Mouse (Mus musculus) limb, embryonic 14.5 days (tissue): ENCODE measurements around the gene Fuca1. TPM values are rescaled to one million over a fixed set of nuclear protein-coding genes. Genes with fewer than 3 reads are reported as not detected.
"Not testable (repeated sequence)": the region's sequence is repeated elsewhere in the genome, so short reads cannot be mapped to it uniquely, and the experiment has no call there.

Experiments
- ATAC-seq: fragments of 200-750 bp; cut with Nextera tagmentation; 2 replicates; pipeline ENCODE4 v1.8.0; 2017; ENCODE audit warnings: low read depth, moderate number of reproducible peaks, moderate TSS enrichment; ENCODE audit not compliant: low FRiP score
- DNase-seq: peaks from one replicate; pipeline ENCODE4 v3.0.0-alpha.2; 2015; ENCODE audit warnings: low spot score
- H3K27ac ChIP-seq: fragments of 300-500 bp; sonication (generic); replicated peaks from 2 replicates; pipeline ENCODE4 v1.5.1; 2014; ENCODE audit warnings: low read depth, mild to moderate bottlenecking, low read length, moderate library complexity, mixed read lengths
- H3K27me3 ChIP-seq: fragments of 300-500 bp; sonication (generic); 2 replicates; pipeline ENCODE4 v1.6.1; 2014; ENCODE audit warnings: low read length, mixed read lengths; ENCODE audit not compliant: control insufficient read depth, insufficient read depth
- H3K36me3 ChIP-seq: fragments of 300-500 bp; sonication (generic); 2 replicates; pipeline ENCODE4 v1.6.1; 2014; ENCODE audit warnings: mild to moderate bottlenecking, low read length, moderate library complexity, mixed read lengths; ENCODE audit not compliant: control insufficient read depth, insufficient read depth
- H3K4me1 ChIP-seq: fragments of 300-500 bp; sonication (generic); 2 replicates; pipeline ENCODE4 v1.6.1; 2014; ENCODE audit warnings: antibody characterized with exemption, low read length, mixed read lengths; ENCODE audit not compliant: control insufficient read depth, insufficient read depth
- H3K4me2 ChIP-seq: fragments of 300-500 bp; sonication (generic); replicated peaks from 2 replicates; pipeline ENCODE4 v1.6.1; 2014; ENCODE audit warnings: low read depth, mild to moderate bottlenecking, low read length, moderate library complexity; ENCODE audit not compliant: severe bottlenecking
- H3K4me3 ChIP-seq: fragments of 300-500 bp; sonication (generic); replicated peaks from 2 replicates; pipeline ENCODE4 v1.5.1; 2014; ENCODE audit warnings: low read length
- H3K9ac ChIP-seq: fragments of 300-500 bp; sonication (generic); 2 replicates; pipeline ENCODE4 v1.6.1; 2014; ENCODE audit warnings: mild to moderate bottlenecking, low read depth, low read length, moderate library complexity; ENCODE audit not compliant: severe bottlenecking
- H3K9me3 ChIP-seq: fragments of 300-500 bp; sonication (generic); 2 replicates; pipeline ENCODE4 v1.6.1; 2016; ENCODE audit warnings: low read length; ENCODE audit not compliant: control insufficient read depth
- POLR2A ChIP-seq: fragments of 200-500 bp; IDR thresholded peaks from 2 replicates; pipeline ENCODE4 v1.8.0; 2012; ENCODE audit warnings: inconsistent platforms, mild to moderate bottlenecking, moderate library complexity, borderline replicate concordance; ENCODE audit not compliant: insufficient read depth, insufficient read length; ENCODE audit errors: extremely low read depth
- WGBS: fragments of 180-500 bp; shearing (Covaris S2); extraction: QIAGEN DNeasy Blood & Tissue Kit; methylation state at CpG from one replicate; pipeline ENCODE4 v1.1.7; 2014; 5-methylcytosine and 5-hydroxymethylcytosine counted together
- polyA plus RNA-seq, 2 experiments: library from polyadenylated mRNA; depleted of rRNA in 1 of 2; stranded (reverse) in 1 of 2; unstranded in 1 of 2; fragments of >200 nt; fragmentation: Nextera tagmentation in 1 of 2; extraction: Ambion mirVana in 1 of 2; gene quantifications; 2 replicates each; pipeline versions ENCODE4 v1.2.1 to v1.2.3; 2012 to 2014

Gene Fuca1
- polyA plus RNA-seq, 2 experiments: 50.1 to 80.8 TPM

GRCm38 (mm10) chr4:135976146-135976545, 55.6 kb downstream of the Fuca1 start:
- no peaks in the 10 kb centered on the region for H3K27me3 ChIP-seq
- H3K27ac ChIP-seq: no peak overlapping the region
- no peak for TF ChIP-seq POLR2A
- H3K4me1 ChIP-seq: peaks cover 7% of the 10 kb centered on the region
- ATAC-seq (no peak), DNase-seq (no peak)
- H3K9me3 ChIP-seq: no peaks in the 10 kb centered on the region
- H3K4me2 ChIP-seq: no peak overlapping the region
- WGBS: 93% methylated on average over 12 of the region's 12 CpGs
- no peak overlapping the region for H3K9ac ChIP-seq
- H3K36me3 ChIP-seq: peaks cover 50% of the 10 kb centered on the region
- H3K4me3 ChIP-seq: no peak overlapping the region

- not testable (repeated sequence) for H3K4me2 ChIP-seq, ATAC-seq, H3K4me3 ChIP-seq, DNase-seq, H3K9ac ChIP-seq, H3K9me3 ChIP-seq, H3K27ac ChIP-seq, H3K4me1 ChIP-seq, H3K27me3 ChIP-seq
- WGBS: 96% methylated on average over 5 of the region's 5 CpGs
- peaks cover 72% of the 10 kb centered on the region for H3K36me3 ChIP-seq
Observed at GRCm38 (mm10) chr4:135980223-135980622, 59.7 kb downstream of the Fuca1 start.

- Histone ChIP-seq H3K27ac (no peak overlapping the region), H3K36me3 (peaks cover 60% of the 10 kb centered on the region), H3K9ac (no peak overlapping the region), H3K9me3 (no peaks in the 10 kb centered on the region), H3K4me3 (no peak overlapping the region), H3K4me2 (no peak overlapping the region), H3K4me1 (peaks cover 8% of the 10 kb centered on the region), H3K27me3 (no peaks in the 10 kb centered on the region)
- no peak for DNase-seq
- no peak for ATAC-seq
- WGBS: 77% methylated on average over 7 of the region's 7 CpGs
- no peak for TF ChIP-seq POLR2A
Observed at GRCm38 (mm10) chr4:135981524-135982063, 61.1 kb downstream of the Fuca1 start.

- no peak overlapping the region for H3K27ac ChIP-seq
- DNase-seq: no peak
- peaks cover 37% of the 10 kb centered on the region for H3K36me3 ChIP-seq
- H3K4me2 ChIP-seq: no peak overlapping the region
- H3K4me1 ChIP-seq: peaks cover 11% of the 10 kb centered on the region
- ATAC-seq: no peak
- no peaks in the 10 kb centered on the region for H3K27me3 ChIP-seq
- TF ChIP-seq POLR2A: no peak
- 87% methylated on average over 5 of the region's 5 CpGs for WGBS
- H3K9ac ChIP-seq: no peak overlapping the region
- H3K9me3 ChIP-seq: no peaks in the 10 kb centered on the region
- no peak overlapping the region for H3K4me3 ChIP-seq
Observed at GRCm38 (mm10) chr4:135984556-135984955, 64.0 kb downstream of the Fuca1 start.

GRCm38 (mm10) chr4:135985193-135985592, 64.7 kb downstream of the Fuca1 start:
- ATAC-seq: no peak
- Histone ChIP-seq H3K27ac (no peak overlapping the region), H3K9ac (no peak overlapping the region), H3K36me3 (peaks cover 37% of the 10 kb centered on the region), H3K27me3 (no peaks in the 10 kb centered on the region), H3K9me3 (no peaks in the 10 kb centered on the region), H3K4me3 (no peak overlapping the region), H3K4me2 (peak overlapping the region; percentile 79; the same call in 1 of the 2 replicates), H3K4me1 (peaks cover 11% of the 10 kb centered on the region)
- 91% methylated on average over 5 of the region's 5 CpGs for WGBS
- DNase-seq: no peak
- no peak for TF ChIP-seq POLR2A

GRCm38 (mm10) chr4:135985769-135986168, 65.2 kb downstream of the Fuca1 start:
- Histone ChIP-seq H3K9ac (peak overlapping the region; percentile 90; the same call in 1 of the 2 replicates), H3K4me2 (peak overlapping the region; percentile 79), H3K9me3 (no peaks in the 10 kb centered on the region), H3K4me3 (peak overlapping the region; percentile 93), H3K36me3 (peaks cover 35% of the 10 kb centered on the region), H3K27ac (no peak overlapping the region), H3K27me3 (no peaks in the 10 kb centered on the region), H3K4me1 (peaks cover 11% of the 10 kb centered on the region)
- no peak for TF ChIP-seq POLR2A
- no peak for DNase-seq
- ATAC-seq: no peak
- 84% methylated on average over 7 of the region's 7 CpGs for WGBS
